Mouse (Mus musculus): ENCODE data around the gene Cactin. TPM values are rescaled to one million over a fixed set of nuclear protein-coding genes. Genes with fewer than 3 reads are reported as not detected.

Cactin gene
- polyA plus RNA-seq, 1 experiment from 2014 or later, result 55.1 TPM

- Histone ChIP-seq H3K9ac (no peak overlapping the region), H3K4me3 (no peak overlapping the region), H3K27me3 (replicated peaks) (peaks cover 44% of the 10 kb centered on the region), H3K27ac (no peak overlapping the region), H3K4me2 (no peak overlapping the region), H3K9me3 (replicated peaks) (no peaks in the 10 kb centered on the region), H3K36me3 (peaks cover 4% of the 10 kb centered on the region; the same call in 1 of the 2 replicates), H3K4me1 (peaks cover 82% of the 10 kb centered on the region)
- ATAC-seq, result no peak
- WGBS (ENCODE audit: insufficient replicate concordance), result 60% methylated on average over 14 of the region's 14 CpGs
These were observed 31.1 kb upstream of the Cactin start for GRCm38 (mm10) chr10:81289811-81290210.

DNA sequence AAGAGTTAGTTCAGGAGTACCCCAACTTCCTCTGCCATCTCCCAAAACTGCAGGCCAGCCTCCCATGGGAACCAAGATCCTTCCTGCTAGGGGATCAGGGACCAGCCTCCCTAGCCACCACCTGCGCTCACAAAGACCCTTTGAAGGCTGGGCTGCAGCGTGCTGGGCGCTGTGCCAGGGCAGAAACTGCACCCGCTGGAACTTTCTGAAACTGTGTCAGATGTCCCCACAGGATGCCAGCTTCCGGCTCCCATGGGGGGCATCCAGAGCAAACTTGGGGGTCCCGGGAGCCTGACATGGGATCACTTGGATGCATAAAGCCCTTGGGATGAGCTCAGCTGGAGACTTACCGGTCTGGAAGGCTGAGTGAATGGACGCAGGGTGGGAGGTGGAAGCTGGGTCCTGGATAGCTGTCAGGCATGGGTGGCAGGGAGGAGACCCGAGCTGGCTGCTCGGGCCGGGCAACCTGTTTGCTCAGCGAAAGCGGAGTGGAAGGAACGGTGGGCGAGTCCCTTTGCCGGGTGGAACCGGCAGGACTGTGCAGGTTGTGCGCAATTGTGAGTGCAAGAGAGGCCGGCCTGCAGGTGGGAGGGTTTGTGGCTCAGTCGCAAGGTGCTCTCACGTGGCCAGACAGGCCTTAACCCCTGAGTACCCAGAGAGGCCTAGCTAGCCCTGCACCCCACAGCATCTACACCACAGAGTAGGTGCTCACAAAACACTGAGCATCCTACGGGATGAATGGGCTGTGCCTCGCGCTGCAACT lies 30.0 kb upstream of the Cactin start:
- H3K27ac ChIP-seq, result no peak overlapping the region
- no peak for ATAC-seq

GRCm38 (mm10) chr10:81291511-81292104 lies 29.3 kb upstream of the Cactin start, which contains the start of gene Tjp3:
Gene Tjp3 (minus strand): TSS chr10:81291581.
- 48% methylated on average over 9 of the region's 9 CpGs for WGBS (ENCODE audit: insufficient replicate concordance)
- peaks cover 29% of the 10 kb centered on the region for H3K27me3 ChIP-seq (replicated peaks)
- no peaks in the 10 kb centered on the region for H3K9me3 ChIP-seq (replicated peaks)
- peaks cover 83% of the 10 kb centered on the region for H3K4me1 ChIP-seq
- no peak within 1 kb of the TSS; the same call in none of the 2 replicates for H3K4me3 ChIP-seq
- ATAC-seq, result no peak
- H3K4me2 ChIP-seq, result peak within 1 kb of the TSS; percentile 33
- H3K9ac ChIP-seq, result no peak within 1 kb of the TSS
- peaks cover 22% of the 10 kb centered on the region; the same call in 1 of the 2 replicates for H3K36me3 ChIP-seq
- 0 out of 2 replicates have a peak within 1 kb of the TSS, but pooled peaks have one; percentile 25 for H3K27ac ChIP-seq

More for the DNA sequence above, 30.0 kb upstream of the Cactin start:
- no peak overlapping the region for H3K9ac ChIP-seq
- no peaks in the 10 kb centered on the region for H3K9me3 ChIP-seq (replicated peaks)
- 0 out of 2 replicates have a peak overlapping the region, but pooled peaks have one; percentile 10 for H3K4me2 ChIP-seq
- peaks cover 83% of the 10 kb centered on the region for H3K4me1 ChIP-seq
- H3K27me3 ChIP-seq (replicated peaks), result peaks cover 34% of the 10 kb centered on the region
- H3K36me3 ChIP-seq, result peaks cover 15% of the 10 kb centered on the region; the same call in 1 of the 2 replicates
- 42% methylated on average over 24 of the region's 24 CpGs for WGBS (ENCODE audit: insufficient replicate concordance)
- no peak overlapping the region for H3K4me3 ChIP-seq

GRCm38 (mm10) chr10:81292554-81293333 lies 28.2 kb upstream of the Cactin start, which contains the start of gene Pip5k1c:
Gene Pip5k1c (plus strand): TSS chr10:81292963.
- Histone ChIP-seq H3K36me3 (peaks cover 23% of the 10 kb centered on the region; the same call in 1 of the 2 replicates), H3K9me3 (replicated peaks) (no peaks in the 10 kb centered on the region), H3K27me3 (replicated peaks) (peaks cover 25% of the 10 kb centered on the region), H3K4me3 (peak within 1 kb of the TSS; percentile 81), H3K27ac (peak within 1 kb of the TSS; percentile 90), H3K9ac (peak within 1 kb of the TSS; percentile 86), H3K4me1 (peaks cover 84% of the 10 kb centered on the region), H3K4me2 (peak within 1 kb of the TSS; percentile 97)
- WGBS (ENCODE audit: insufficient replicate concordance), result under 1% methylated on average over 78 of the region's 80 CpGs
- ATAC-seq, result peak; percentile 93

GRCm38 (mm10) chr10:81293334-81294030 lies 27.4 kb upstream of the Cactin start:
- Histone ChIP-seq H3K4me3 (peak overlapping the region; percentile 81), H3K36me3 (peaks cover 28% of the 10 kb centered on the region; the same call in 1 of the 2 replicates), H3K27ac (peak overlapping the region; percentile 90), H3K27me3 (replicated peaks) (peaks cover 20% of the 10 kb centered on the region), H3K9me3 (replicated peaks) (no peaks in the 10 kb centered on the region), H3K4me1 (peaks cover 84% of the 10 kb centered on the region), H3K9ac (peak overlapping the region; percentile 86), H3K4me2 (peak overlapping the region; percentile 97)
- ATAC-seq, result no peak
- WGBS (ENCODE audit: insufficient replicate concordance), result 2% methylated on average over 25 of the region's 25 CpGs

GRCm38 (mm10) chr10:81294442-81294841 lies 26.5 kb upstream of the Cactin start:
- no peak for ATAC-seq

GRCm38 (mm10) chr10:81295185-81295584 lies 25.7 kb upstream of the Cactin start:
- peaks cover 28% of the 10 kb centered on the region; the same call in 1 of the 2 replicates for H3K36me3 ChIP-seq
- no peak for ATAC-seq
- peaks cover 12% of the 10 kb centered on the region for H3K27me3 ChIP-seq (replicated peaks)
- peak overlapping the region; percentile 90; the same call in 1 of the 2 replicates for H3K27ac ChIP-seq
- peak overlapping the region; percentile 97 for H3K4me2 ChIP-seq
- 0 out of 2 replicates have a peak overlapping the region, but pooled peaks have one; percentile 81 for H3K4me3 ChIP-seq
- H3K9ac ChIP-seq, result no peak overlapping the region
- no peaks in the 10 kb centered on the region for H3K9me3 ChIP-seq (replicated peaks)
- peaks cover 90% of the 10 kb centered on the region for H3K4me1 ChIP-seq
- 76% methylated on average over 6 of the region's 6 CpGs for WGBS (ENCODE audit: insufficient replicate concordance)

More at GRCm38 (mm10) chr10:81294442-81294841, 26.5 kb upstream of the Cactin start:
- H3K36me3 ChIP-seq, result peaks cover 28% of the 10 kb centered on the region; the same call in 1 of the 2 replicates
- H3K4me3 ChIP-seq, result peak overlapping the region; percentile 81
- H3K4me1 ChIP-seq, result peaks cover 84% of the 10 kb centered on the region
- H3K27ac ChIP-seq, result peak overlapping the region; percentile 90; the same call in 1 of the 2 replicates
- peaks cover 20% of the 10 kb centered on the region for H3K27me3 ChIP-seq (replicated peaks)
- peak overlapping the region; percentile 86 for H3K9ac ChIP-seq
- WGBS (ENCODE audit: insufficient replicate concordance), result 30% methylated on average over 8 of the region's 8 CpGs
- peak overlapping the region; percentile 97 for H3K4me2 ChIP-seq
- no peaks in the 10 kb centered on the region for H3K9me3 ChIP-seq (replicated peaks)

DNA sequence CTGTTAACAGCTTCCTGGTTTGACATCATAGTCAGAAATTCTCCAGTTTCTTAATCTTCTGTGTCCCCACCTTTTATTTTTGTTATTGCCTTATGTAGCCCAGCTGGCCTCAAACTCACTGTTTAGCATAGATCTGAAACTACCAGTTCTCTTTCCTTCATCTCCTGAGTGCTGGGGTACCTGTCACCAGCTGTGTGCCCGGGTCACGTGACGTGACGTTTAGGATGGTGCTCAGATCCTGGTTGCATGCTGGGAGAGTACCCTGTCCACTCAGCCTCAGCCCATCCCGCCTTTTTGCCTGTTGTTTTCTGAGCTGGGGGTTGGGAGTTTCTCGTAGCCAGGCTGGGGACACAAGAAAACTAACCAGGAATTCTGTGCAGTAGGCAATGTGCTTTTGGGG lies 23.7 kb upstream of the Cactin start:
- Histone ChIP-seq H3K27me3 (replicated peaks) (no peaks in the 10 kb centered on the region), H3K9ac (no peak overlapping the region; the same call in 1 of the 2 replicates), H3K9me3 (replicated peaks) (no peaks in the 10 kb centered on the region), H3K4me3 (no peak overlapping the region), H3K36me3 (peaks cover 35% of the 10 kb centered on the region; the same call in 1 of the 2 replicates), H3K27ac (peak overlapping the region; percentile 83), H3K4me1 (peaks cover 94% of the 10 kb centered on the region), H3K4me2 (peak overlapping the region; percentile 37; the same call in 1 of the 2 replicates)
- no peak for ATAC-seq
- WGBS (ENCODE audit: insufficient replicate concordance), result 70% methylated on average over 6 of the region's 6 CpGs

DNA sequence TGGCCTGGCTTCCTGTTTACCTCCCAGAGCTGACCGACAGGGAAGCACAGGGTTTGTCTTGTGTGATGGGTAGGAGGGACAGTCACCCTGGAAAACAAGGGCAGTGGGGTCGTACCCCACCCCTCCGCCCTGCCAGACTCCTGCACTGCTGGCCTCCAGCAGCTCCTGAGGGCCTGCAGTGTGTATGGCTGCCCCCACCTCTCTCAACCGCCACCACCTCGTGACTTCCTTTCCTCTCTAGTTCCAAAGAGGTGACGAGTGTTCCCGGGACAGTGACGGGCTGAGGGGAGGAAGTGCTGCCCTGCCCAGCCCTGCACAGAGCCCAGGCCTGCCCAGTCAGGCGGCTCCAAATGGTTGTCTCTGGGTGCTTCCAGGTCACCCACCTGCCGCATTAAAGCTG lies 23.1 kb upstream of the Cactin start:
- WGBS (ENCODE audit: insufficient replicate concordance), result 35% methylated on average over 10 of the region's 10 CpGs
- Histone ChIP-seq H3K4me1 (peaks cover 98% of the 10 kb centered on the region), H3K4me3 (no peak overlapping the region), H3K27ac (peak overlapping the region; percentile 83), H3K36me3 (peaks cover 35% of the 10 kb centered on the region; the same call in 1 of the 2 replicates), H3K9ac (peak overlapping the region; percentile 4; the same call in 1 of the 2 replicates), H3K9me3 (replicated peaks) (no peaks in the 10 kb centered on the region), H3K27me3 (replicated peaks) (no peaks in the 10 kb centered on the region), H3K4me2 (peak overlapping the region; percentile 37; the same call in 1 of the 2 replicates)
- ATAC-seq, result no peak

DNA sequence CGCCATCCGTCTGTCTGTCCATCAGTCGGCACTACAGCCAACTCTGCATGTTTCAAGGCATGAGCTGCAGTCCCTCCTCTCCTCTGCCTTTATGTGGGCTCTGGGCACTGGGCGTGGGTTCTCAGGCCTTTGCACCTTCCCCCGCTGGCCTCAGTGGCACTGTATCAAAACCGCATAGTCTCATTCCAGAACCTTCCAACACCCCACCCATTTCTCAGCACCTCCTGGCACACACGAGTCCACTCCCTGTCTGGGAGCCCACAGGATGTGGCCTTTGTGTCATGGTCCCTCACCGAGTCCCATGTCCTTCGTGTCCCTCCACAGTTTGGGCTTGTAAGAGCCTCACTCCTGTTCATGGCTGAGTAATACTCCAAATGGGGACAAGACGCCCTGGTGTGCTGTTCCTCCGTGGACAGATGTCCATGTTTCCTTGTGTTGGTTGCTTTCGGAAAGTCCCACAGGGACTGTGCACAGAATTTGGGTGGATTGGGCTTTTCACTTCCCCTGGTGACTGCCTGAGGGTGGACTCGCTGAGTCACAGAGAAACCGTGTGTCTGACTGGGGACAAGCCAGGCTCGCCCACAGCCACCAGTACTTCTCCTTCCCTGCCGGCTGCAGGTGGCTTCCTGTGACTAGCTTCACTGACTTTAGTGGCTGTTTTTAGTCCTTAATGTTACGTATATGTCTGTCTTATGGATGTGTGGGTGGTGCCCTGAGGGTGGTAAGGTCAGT lies 22.4 kb upstream of the Cactin start:
- peak overlapping the region; percentile 28; the same call in 1 of the 2 replicates for H3K9ac ChIP-seq
- H3K27ac ChIP-seq, result peak overlapping the region; percentile 83
- no peak overlapping the region for H3K4me3 ChIP-seq
- peaks cover 35% of the 10 kb centered on the region; the same call in 1 of the 2 replicates for H3K36me3 ChIP-seq
- 69% methylated on average over 17 of the region's 17 CpGs for WGBS (ENCODE audit: insufficient replicate concordance)
- no peak for ATAC-seq
- H3K9me3 ChIP-seq (replicated peaks), result no peaks in the 10 kb centered on the region
- H3K4me2 ChIP-seq, result 0 out of 2 replicates have a peak overlapping the region, but pooled peaks have one; percentile 37
- H3K4me1 ChIP-seq, result peaks cover 100% of the 10 kb centered on the region
- H3K27me3 ChIP-seq (replicated peaks), result no peaks in the 10 kb centered on the region

Data from liver, embryonic 12.5 days (tissue).